Mouse (Mus musculus) MEL (cell line): ENCODE measurements around the gene Col23a1. TPM values are rescaled to one million over a fixed set of nuclear protein-coding genes. Genes with fewer than 3 reads are reported as not detected.
A peak's percentile ranks its signal among the peaks of the same experiment; 100 is the strongest.

Experiments used
- DNase-seq: peaks from one replicate; pipeline ENCODE4 v3.0.0; 2011; ENCODE audit warnings: low read depth, low spot score
- H3K27ac ChIP-seq: 2 replicates; pipeline ENCODE4 v1.5.1; 2012; ENCODE audit warnings: low read depth, mild to moderate bottlenecking, control low read depth, low read length, moderate library complexity; ENCODE audit not compliant: control insufficient read depth
- H3K27me3 ChIP-seq, 2 experiments: fragments of 150-350 bp in 1 of 2; sonication (generic) in 1 of 2; 2 replicates each; pipeline ENCODE4 v1.6.1; 2012; ENCODE audit warnings: low read length in 2 of 2, mild to moderate bottlenecking in 2 of 2, improper control_type of control experiment in 1 of 2, moderate library complexity in 1 of 2; ENCODE audit not compliant: insufficient read depth in 2 of 2, control insufficient read depth in 1 of 2
- H3K36me3 ChIP-seq, 2 experiments: 2 replicates each; pipeline ENCODE4 v1.6.1; 2012 to 2014; ENCODE audit warnings: low read length in 2 of 2, improper control_type of control experiment in 1 of 2, inconsistent platforms in 1 of 2, mild to moderate bottlenecking in 1 of 2; ENCODE audit not compliant: insufficient read depth in 2 of 2, control insufficient read depth in 1 of 2
- H3K4me1 ChIP-seq, 2 experiments: fragments of 150-350 bp in 1 of 2; sonication (generic) in 1 of 2; 2 replicates each; pipeline ENCODE4 v1.6.1; 2012; ENCODE audit warnings: low read length in 2 of 2, improper control_type of control experiment in 1 of 2, mild to moderate bottlenecking in 1 of 2; ENCODE audit not compliant: insufficient read depth in 2 of 2, control insufficient read depth in 1 of 2
- H3K4me3 ChIP-seq, 2 experiments: fragments of 150-350 bp in 1 of 2; sonication (generic) in 1 of 2; 2 replicates each; pipeline ENCODE4 v1.5.1; 2012; ENCODE audit warnings: low read depth in 2 of 2, low read length in 2 of 2, mild to moderate bottlenecking in 2 of 2, moderate library complexity in 2 of 2, control low read depth in 1 of 2, improper control_type of control experiment in 1 of 2; ENCODE audit not compliant: control insufficient read depth in 1 of 2, insufficient read depth in 1 of 2
- H3K79me2 ChIP-seq: 2 replicates; pipeline ENCODE4 v1.6.1; 2012; ENCODE audit warnings: mild to moderate bottlenecking, low read length, moderate library complexity; ENCODE audit not compliant: control insufficient read depth, poor library complexity, insufficient read depth
- H3K9ac ChIP-seq: 2 replicates; pipeline ENCODE4 v1.6.1; 2012; ENCODE audit warnings: low read depth, mild to moderate bottlenecking, control low read depth, low read length, moderate library complexity; ENCODE audit not compliant: control insufficient read depth, poor library complexity, severe bottlenecking
- H3K9me3 ChIP-seq: fragments of 150-350 bp; sonication (generic); replicated peaks from 2 replicates; pipeline ENCODE4 v1.6.1; 2012; ENCODE audit warnings: mild to moderate bottlenecking, low read length, improper control_type of control experiment, moderate library complexity; ENCODE audit not compliant: insufficient read depth
- CTCF ChIP-seq, 3 experiments: IDR thresholded peaks in 2 of 3; conservative IDR thresholded peaks in 1 of 3; 2 replicates each; pipeline ENCODE4 v1.5.1; 2011 to 2012; ENCODE audit warnings: low read length in 3 of 3, low read depth in 2 of 3, mild to moderate bottlenecking in 2 of 3, improper control_type of control experiment in 1 of 3, inconsistent platforms in 1 of 3, mixed read lengths in 1 of 3, moderate library complexity in 1 of 3; ENCODE audit not compliant: control insufficient read depth in 1 of 3, insufficient read depth in 1 of 3, poor library complexity in 1 of 3, severe bottlenecking in 1 of 3
- E2F4 ChIP-seq: IDR thresholded peaks from 2 replicates; pipeline ENCODE4 v1.6.1; 2011; ENCODE audit warnings: low read depth, low read length, improper control_type of control experiment, borderline replicate concordance
- ETS1 ChIP-seq: IDR thresholded peaks from 2 replicates; pipeline ENCODE4 v1.6.1; 2012; ENCODE audit warnings: low read depth, mild to moderate bottlenecking, inconsistent platforms, low read length, improper control_type of control experiment, moderate library complexity
- GATA1 ChIP-seq: IDR thresholded peaks from 2 replicates; pipeline ENCODE4 v1.6.1; 2011; ENCODE audit warnings: low read depth, low read length, improper control_type of control experiment
- HCFC1 ChIP-seq: IDR thresholded peaks from 2 replicates; pipeline ENCODE4 v1.6.1; 2012; ENCODE audit warnings: low read depth, mild to moderate bottlenecking, inconsistent platforms, low read length, improper control_type of control experiment, moderate library complexity
- JUND ChIP-seq: IDR thresholded peaks from 2 replicates; pipeline ENCODE4 v1.6.1; 2011; ENCODE audit warnings: low read depth, mild to moderate bottlenecking, improper control_type of control experiment, low read length
- MAFK ChIP-seq: IDR thresholded peaks from 2 replicates; pipeline ENCODE4 v1.6.1; 2011; ENCODE audit warnings: low read depth, mild to moderate bottlenecking, low read length, improper control_type of control experiment, borderline replicate concordance
- MAX ChIP-seq: IDR thresholded peaks from 2 replicates; pipeline ENCODE4 v1.6.1; 2011; ENCODE audit warnings: low read length, improper control_type of control experiment
- MEF2A ChIP-seq: IDR thresholded peaks from 2 replicates; pipeline ENCODE4 v1.6.1; 2014; ENCODE audit warnings: low read depth, mild to moderate bottlenecking, inconsistent platforms, low read length, improper control_type of control experiment; ENCODE audit not compliant: poor library complexity, insufficient replicate concordance, severe bottlenecking; ENCODE audit errors: extremely low read depth
- MXI1 ChIP-seq: IDR thresholded peaks from 2 replicates; pipeline ENCODE4 v1.6.1; 2011; ENCODE audit warnings: mild to moderate bottlenecking, low read depth, low read length, improper control_type of control experiment
- MYB ChIP-seq: IDR thresholded peaks from 2 replicates; pipeline ENCODE4 v1.6.1; 2011; ENCODE audit warnings: mild to moderate bottlenecking, low read depth, low read length, improper control_type of control experiment
- NELFE ChIP-seq: IDR thresholded peaks from 2 replicates; pipeline ENCODE4 v1.6.1; 2011; ENCODE audit warnings: low read depth, low read length, improper control_type of control experiment
- NRF1 ChIP-seq: IDR thresholded peaks from 2 replicates; pipeline ENCODE4 v1.6.1; 2014; ENCODE audit warnings: low read depth, mild to moderate bottlenecking, inconsistent platforms, low read length, improper control_type of control experiment, moderate library complexity; ENCODE audit not compliant: poor library complexity, insufficient read depth, severe bottlenecking
- POLR2AphosphoS2 ChIP-seq: IDR thresholded peaks from 2 replicates; pipeline ENCODE4 v1.6.1; 2011; ENCODE audit warnings: low read length, improper control_type of control experiment
- RAD21 ChIP-seq: IDR thresholded peaks from 2 replicates; pipeline ENCODE4 v1.6.1; 2011; ENCODE audit warnings: mild to moderate bottlenecking, low read depth, low read length, improper control_type of control experiment
- RCOR1 ChIP-seq: IDR thresholded peaks from 2 replicates; pipeline ENCODE4 v1.6.1; 2012; ENCODE audit warnings: low read depth, mild to moderate bottlenecking, inconsistent platforms, low read length, improper control_type of control experiment
- SIN3A ChIP-seq: IDR thresholded peaks from 2 replicates; pipeline ENCODE4 v1.6.1; 2012; ENCODE audit warnings: low read length, improper control_type of control experiment, inconsistent platforms
- USF1 ChIP-seq: IDR thresholded peaks from 2 replicates; pipeline ENCODE4 v1.6.1; 2014; ENCODE audit warnings: low read depth, mild to moderate bottlenecking, inconsistent platforms, low read length, improper control_type of control experiment, moderate library complexity
- USF2 ChIP-seq, 2 experiments: IDR thresholded peaks; 2 replicates each; pipeline ENCODE4 v1.6.1; 2011 to 2012; ENCODE audit warnings: improper control_type of control experiment in 2 of 2, low read length in 2 of 2, borderline replicate concordance in 1 of 2, inconsistent platforms in 1 of 2, low read depth in 1 of 2, mild to moderate bottlenecking in 1 of 2; ENCODE audit not compliant: insufficient read depth in 1 of 2
- ZC3H11A ChIP-seq: IDR thresholded peaks from 2 replicates; pipeline ENCODE4 v1.6.1; 2012; ENCODE audit warnings: low read depth, mild to moderate bottlenecking, inconsistent platforms, low read length, improper control_type of control experiment
- ZKSCAN1 ChIP-seq: IDR thresholded peaks from 2 replicates; pipeline ENCODE4 v1.6.1; 2012; ENCODE audit warnings: low read depth, mild to moderate bottlenecking, inconsistent platforms, low read length, improper control_type of control experiment, moderate library complexity
- ZNF384 ChIP-seq: IDR thresholded peaks from 2 replicates; pipeline ENCODE4 v1.6.1; 2012; ENCODE audit warnings: low read depth, mild to moderate bottlenecking, inconsistent platforms, low read length, improper control_type of control experiment
- polyA plus RNA-seq, 2 experiments: library from polyadenylated mRNA; stranded (reverse) in 1 of 2; unstranded in 1 of 2; fragments of >175 nt in 1 of 2; fragments of >200 nt in 1 of 2; gene quantifications; 2 replicates each; pipeline versions ENCODE4 v1.2.1 to v1.2.4; 2012; ENCODE audit warnings: low replicate concordance in 2 of 2, low read depth in 1 of 2; ENCODE audit not compliant: insufficient read length in 2 of 2, insufficient read depth in 1 of 2, missing spikeins in 1 of 2
- total RNA-seq: library from RNA; depleted of rRNA; stranded (reverse); fragments of 300-350 nt; gene quantifications from 2 replicates; pipeline ENCODE4 v1.2.3, GENCODE M21; 2012

Gene Col23a1
- total and polyA plus RNA-seq, 3 experiments: under 0.01 to 0.03 TPM; not detected in 1

DNA sequence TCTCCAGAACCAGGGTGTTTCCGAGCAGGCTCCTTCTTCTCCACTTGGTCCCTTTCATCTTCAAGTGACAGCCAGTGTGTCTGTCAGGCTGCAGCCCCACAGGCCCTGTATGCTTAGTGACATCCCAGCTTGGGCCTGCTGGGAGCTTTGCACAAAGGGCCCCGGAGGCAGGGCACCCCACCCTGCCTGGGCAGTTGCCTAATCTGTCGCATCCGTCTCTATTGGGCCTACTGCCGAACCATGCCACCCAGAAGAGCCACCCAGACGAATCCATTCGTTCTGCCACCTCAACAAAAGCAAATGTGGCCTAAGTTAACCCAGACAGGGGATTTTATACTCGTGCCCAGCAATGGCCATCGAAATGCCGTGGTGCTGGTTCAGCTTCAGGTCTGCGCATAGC, 225.6 kb downstream of the Col23a1 start:
- Histone ChIP-seq H3K9me3 (no peaks in the 10 kb centered on the region), H3K79me2 (no peaks in the 10 kb centered on the region), H3K4me1 (no peaks in the 10 kb centered on the region), H3K9ac (no peak overlapping the region), H3K36me3 (no peaks in the 10 kb centered on the region), H3K4me3 (no peak overlapping the region), H3K27ac (no peak overlapping the region), H3K27me3 (no peaks in the 10 kb centered on the region)
- no peak for DNase-seq
- TF ChIP-seq MAFK: no peak
- no peak for TF ChIP-seq E2F4
- TF ChIP-seq RAD21: no peak

DNA sequence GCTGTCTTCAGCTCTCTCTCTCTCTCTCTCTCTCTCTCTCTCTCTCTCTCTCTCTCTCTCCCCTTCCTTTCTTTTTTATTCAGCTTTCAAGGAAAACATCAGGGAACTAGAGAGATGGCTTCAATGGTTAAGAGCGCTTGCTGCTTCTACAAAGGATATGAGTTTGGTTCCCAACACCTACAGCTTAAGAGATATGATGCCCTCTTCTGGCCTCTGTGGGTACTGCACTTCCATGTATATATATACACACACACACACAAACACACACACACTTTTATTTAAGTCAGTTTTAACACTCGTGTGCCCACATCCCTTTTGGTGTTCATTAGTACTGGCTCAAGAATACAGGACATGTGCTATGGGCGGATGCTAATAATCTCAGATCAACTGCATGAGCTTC, 228.4 kb downstream of the Col23a1 start:
- H3K9me3 ChIP-seq: no peaks in the 10 kb centered on the region
- no peaks in the 10 kb centered on the region for H3K4me1 ChIP-seq
- TF ChIP-seq CTCF (IDR thresholded peaks at IDR 0.05 in 2 of 3, conservative IDR thresholded peaks at IDR 0.05 in 1 of 3; ENCODE audit: control insufficient read depth in 1 of 3, insufficient read depth in 1 of 3, low read depth in 2 of 3, low read length in 3 of 3, poor library complexity in 1 of 3, severe bottlenecking in 1 of 3) (peak in 2 of 3 experiments; percentile 3 to 10; a peak in 2 of 6 replicates), USF2 (IDR thresholded peaks at IDR 0.05; ENCODE audit: borderline replicate concordance in 1 of 2, insufficient read depth in 1 of 2, low read depth in 1 of 2, low read length in 2 of 2) (no peak)
- TF ChIP-seq, all 39 proteins: peak for 1
- Histone ChIP-seq H3K36me3 (no peaks in the 10 kb centered on the region), H3K9ac (no peak overlapping the region), H3K27me3 (no peaks in the 10 kb centered on the region), H3K4me3 (no peak overlapping the region), H3K79me2 (no peaks in the 10 kb centered on the region), H3K27ac (no peak overlapping the region)
- no peak for DNase-seq

DNA sequence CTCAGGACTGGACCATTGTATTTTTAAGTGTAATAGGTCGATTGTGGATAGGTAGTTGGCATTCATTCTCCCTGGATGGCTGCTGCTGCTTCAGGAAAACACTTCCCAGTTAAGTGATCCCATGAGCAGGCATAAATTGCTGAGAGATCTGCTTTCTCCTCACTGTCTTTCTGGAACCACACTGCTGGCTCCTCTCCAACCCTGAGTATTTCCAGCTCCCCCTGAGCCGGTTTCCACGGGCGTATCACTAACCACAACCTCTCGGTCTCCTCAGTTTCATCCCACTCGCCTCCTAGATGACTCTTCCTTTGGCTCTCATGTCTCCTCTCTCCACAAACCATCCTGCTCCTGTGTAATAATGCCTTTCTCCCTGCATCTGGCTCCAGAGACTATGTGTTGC, 228.9 kb downstream of the Col23a1 start:
- Histone ChIP-seq H3K27ac (no peak overlapping the region), H3K4me3 (no peak overlapping the region), H3K79me2 (no peaks in the 10 kb centered on the region), H3K36me3 (no peaks in the 10 kb centered on the region), H3K9ac (no peak overlapping the region), H3K27me3 (no peaks in the 10 kb centered on the region), H3K9me3 (no peaks in the 10 kb centered on the region), H3K4me1 (no peaks in the 10 kb centered on the region)
- no peak for DNase-seq
- TF ChIP-seq NRF1: no peak
- no peak for TF ChIP-seq ZKSCAN1
- no peak for TF ChIP-seq USF1
- no peak for TF ChIP-seq ETS1
- TF ChIP-seq E2F4: no peak
- no peak for TF ChIP-seq CTCF (IDR thresholded peaks at IDR 0.05 in 2 of 3, conservative IDR thresholded peaks at IDR 0.05 in 1 of 3; ENCODE audit: control insufficient read depth in 1 of 3, insufficient read depth in 1 of 3, low read depth in 2 of 3, low read length in 3 of 3, poor library complexity in 1 of 3, severe bottlenecking in 1 of 3)
- no peak for TF ChIP-seq SIN3A
- TF ChIP-seq POLR2AphosphoS2: no peak
- TF ChIP-seq ZNF384: no peak
- no peak for TF ChIP-seq MAX
- TF ChIP-seq JUND: no peak
- TF ChIP-seq ZC3H11A: no peak
- no peak for TF ChIP-seq MYB
- no peak for TF ChIP-seq MEF2A
- no peak for TF ChIP-seq MXI1
- no peak for TF ChIP-seq GATA1
- TF ChIP-seq RCOR1: no peak
- TF ChIP-seq NELFE: no peak
- no peak for TF ChIP-seq HCFC1
- TF ChIP-seq RAD21: no peak
